Mouse (Mus musculus) lung, postnatal 0 days (tissue): ENCODE measurements around the gene Rpl10a. TPM values are rescaled to one million over a fixed set of nuclear protein-coding genes. Genes with fewer than 3 reads are reported as not detected.

ENCODE experiments used
- ATAC-seq: fragments of 200-750 bp; cut with Nextera tagmentation; 2 replicates; pipeline ENCODE4 v1.8.0; 2017; ENCODE audit warnings: moderate library complexity
- DNase-seq: peaks from one replicate; pipeline ENCODE4 v3.0.0-alpha.2; 2016; ENCODE audit warnings: low spot score
- H3K27ac ChIP-seq: fragments of 300-500 bp; sonication (generic); 2 replicates; pipeline ENCODE4 v1.5.1; 2014; ENCODE audit warnings: antibody characterized with exemption, mild to moderate bottlenecking, low read length, mixed read lengths
- H3K27me3 ChIP-seq: fragments of 300-500 bp; sonication (generic); replicated peaks from 2 replicates; pipeline ENCODE4 v1.6.1; 2014; ENCODE audit warnings: low read length, mixed read lengths; ENCODE audit not compliant: insufficient read depth
- H3K36me3 ChIP-seq: fragments of 300-500 bp; sonication (generic); 2 replicates; pipeline ENCODE4 v1.6.1; 2014; ENCODE audit warnings: low read length, mixed read lengths; ENCODE audit not compliant: insufficient read depth
- H3K4me1 ChIP-seq: fragments of 300-500 bp; sonication (generic); 2 replicates; pipeline ENCODE4 v1.6.1; 2014; ENCODE audit warnings: antibody characterized with exemption, low read depth, low read length, mixed read lengths; ENCODE audit not compliant: insufficient read depth
- H3K4me2 ChIP-seq: fragments of 300-500 bp; sonication (generic); replicated peaks from 2 replicates; pipeline ENCODE4 v1.6.1; 2014; ENCODE audit warnings: low read depth, mild to moderate bottlenecking, low read length, moderate library complexity, mixed read lengths
- H3K4me3 ChIP-seq: fragments of 300-500 bp; sonication (generic); 2 replicates; pipeline ENCODE4 v1.5.1; 2014; ENCODE audit warnings: low read depth, low read length
- H3K9ac ChIP-seq: fragments of 300-500 bp; sonication (generic); replicated peaks from 2 replicates; pipeline ENCODE4 v1.6.1; 2014; ENCODE audit warnings: low read depth, mild to moderate bottlenecking
- H3K9me3 ChIP-seq: fragments of 300-500 bp; sonication (generic); 2 replicates; pipeline ENCODE4 v1.6.1; 2016; ENCODE audit warnings: low read length, mixed read lengths
- CTCF ChIP-seq: IDR thresholded peaks from 2 replicates; pipeline ENCODE4 v1.5.1; 2016; ENCODE audit warnings: antibody characterized with exemption, mild to moderate bottlenecking
- EP300 ChIP-seq: IDR thresholded peaks from 2 replicates; pipeline ENCODE4 v1.6.1; 2016; ENCODE audit warnings: antibody characterized with exemption, mild to moderate bottlenecking, control low read depth
- WGBS: fragments of 180-500 bp; shearing (Covaris S2); extraction: QIAGEN DNeasy Blood & Tissue Kit; methylation state at CpG from one replicate; pipeline ENCODE4 v1.1.7; 2014; 5-methylcytosine and 5-hydroxymethylcytosine counted together
- polyA plus RNA-seq: library from polyadenylated mRNA; unstranded; fragments of >200 nt; fragmentation: Nextera tagmentation; extraction: Ambion mirVana; gene quantifications from 2 replicates; pipeline ENCODE4 v1.2.1, GENCODE M21; 2015

Gene Rpl10a
- 446 and 458 TPM in 2 replicates for polyA plus RNA-seq

DNA sequence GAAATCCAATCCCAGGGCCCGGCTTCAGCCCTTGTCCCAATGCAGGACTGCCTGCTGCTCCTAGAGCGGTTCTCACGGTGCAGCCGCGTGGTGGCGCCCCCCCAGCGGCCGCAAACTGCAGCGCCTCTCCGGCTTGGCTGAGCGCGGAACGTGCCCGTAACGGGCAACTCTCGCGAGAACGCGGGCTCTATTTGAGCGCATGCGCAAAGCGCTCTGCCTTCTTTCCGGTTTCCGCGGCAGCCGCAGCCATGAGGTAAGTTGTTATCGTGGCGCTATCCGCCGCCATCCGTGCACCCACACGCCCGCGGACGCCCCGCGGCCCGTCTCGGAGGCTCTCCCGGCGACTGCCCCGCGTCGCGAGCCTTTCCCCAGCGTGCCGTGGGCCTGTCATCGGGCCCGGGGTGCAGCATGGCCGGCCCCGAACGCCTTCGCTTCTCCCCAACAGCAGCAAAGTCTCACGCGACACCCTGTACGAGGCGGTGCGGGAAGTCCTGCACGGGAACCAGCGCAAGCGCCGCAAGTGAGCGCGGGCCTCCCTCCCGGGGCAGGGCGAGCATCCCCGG is at the start of gene Rpl10a:
TSS of gene Rpl10a (plus strand) at position 106 of the 563 bp plus-strand sequence.
- H3K9me3 ChIP-seq = no peaks in the 10 kb centered on the region
- peaks cover 15% of the 10 kb centered on the region for H3K4me1 ChIP-seq
- H3K27ac ChIP-seq = peak within 1 kb of the TSS; percentile 94
- DNase-seq = peak; percentile 98
- H3K4me2 ChIP-seq = peak within 1 kb of the TSS; percentile 88
- peak within 1 kb of the TSS; percentile 95 for H3K9ac ChIP-seq
- H3K4me3 ChIP-seq = peak within 1 kb of the TSS; percentile 67
- TF ChIP-seq CTCF (peak; percentile 94), EP300 (peak; percentile 80)
- H3K36me3 ChIP-seq = peaks cover 10% of the 10 kb centered on the region; the same call in 1 of the 2 replicates
- peak; percentile 92 for ATAC-seq
- under 1% methylated on average over 60 of the region's 67 CpGs for WGBS
- H3K27me3 ChIP-seq = no peaks in the 10 kb centered on the region

- Histone ChIP-seq H3K36me3 (no peaks in the 10 kb centered on the region), H3K4me1 (peaks cover 18% of the 10 kb centered on the region; the same call in 1 of the 2 replicates), H3K27me3 (no peaks in the 10 kb centered on the region), H3K4me2 (no peak overlapping the region), H3K9me3 (no peaks in the 10 kb centered on the region), H3K4me3 (no peak overlapping the region), H3K27ac (no peak overlapping the region), H3K9ac (no peak overlapping the region)
- DNase-seq (no peak), ATAC-seq (no peak)
- TF ChIP-seq CTCF = no peak
- TF ChIP-seq EP300 = no peak
- 41% methylated on average over 4 of the region's 4 CpGs for WGBS
These were observed 49.0 kb upstream of the Rpl10a start for GRCm38 (mm10) chr17:28279236-28279635.

DNA sequence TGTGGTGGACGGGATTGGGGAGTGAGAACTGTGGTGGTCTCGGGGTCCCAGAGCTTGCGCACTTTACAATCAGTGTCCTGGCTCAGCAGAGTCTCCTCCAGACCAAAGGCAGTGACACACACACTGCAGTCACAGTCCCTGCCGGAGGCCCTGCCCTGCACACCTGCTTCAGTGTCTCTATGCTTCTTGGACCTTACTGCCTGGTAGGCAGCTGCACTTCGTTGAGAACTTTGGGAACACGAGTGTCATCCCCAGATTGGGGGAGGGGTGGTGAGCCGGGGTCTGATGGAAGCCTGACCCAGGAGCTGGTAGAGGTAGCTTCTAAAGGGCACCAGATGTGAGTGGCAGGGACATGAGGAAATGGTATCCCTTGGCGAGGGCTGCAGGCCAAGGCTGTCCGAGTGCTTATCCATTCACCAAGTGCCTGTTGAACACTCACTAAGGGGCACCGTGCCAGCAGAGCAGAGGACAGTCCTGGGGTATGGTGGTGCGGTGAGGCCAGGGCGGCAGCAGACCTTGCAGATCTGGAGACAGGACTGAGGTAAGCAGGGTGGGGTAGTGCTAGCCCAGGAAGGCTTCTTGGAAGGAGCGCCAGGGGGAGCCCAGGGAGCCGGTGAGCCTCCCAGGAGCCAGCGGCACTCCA is 48.4 kb upstream of the Rpl10a start:
- Histone ChIP-seq H3K4me1 (peaks cover 18% of the 10 kb centered on the region; the same call in 1 of the 2 replicates), H3K9ac (no peak overlapping the region), H3K27me3 (no peaks in the 10 kb centered on the region), H3K27ac (no peak overlapping the region), H3K9me3 (no peaks in the 10 kb centered on the region), H3K4me3 (no peak overlapping the region), H3K4me2 (no peak overlapping the region), H3K36me3 (no peaks in the 10 kb centered on the region)
- DNase-seq (peak; percentile 82), ATAC-seq (peak; percentile 88)
- TF ChIP-seq EP300 (no peak), CTCF (peak; percentile 15; the same call in 1 of the 2 replicates)
- 50% methylated on average over 15 of the region's 15 CpGs for WGBS

GRCm38 (mm10) chr17:28280423-28280800 is 47.9 kb upstream of the Rpl10a start:
- TF ChIP-seq EP300 = no peak
- TF ChIP-seq CTCF = no peak
- H3K4me2 ChIP-seq = no peak overlapping the region
- WGBS = 69% methylated on average over 7 of the region's 7 CpGs
- no peak overlapping the region for H3K27ac ChIP-seq
- no peaks in the 10 kb centered on the region for H3K36me3 ChIP-seq
- ATAC-seq (peak; percentile 64), DNase-seq (peak; percentile 55)
- no peaks in the 10 kb centered on the region for H3K27me3 ChIP-seq
- H3K9ac ChIP-seq = no peak overlapping the region
- H3K4me1 ChIP-seq = peaks cover 18% of the 10 kb centered on the region; the same call in 1 of the 2 replicates
- no peak overlapping the region for H3K4me3 ChIP-seq
- no peaks in the 10 kb centered on the region for H3K9me3 ChIP-seq

GRCm38 (mm10) chr17:28280831-28281377 is 47.4 kb upstream of the Rpl10a start:
- Histone ChIP-seq H3K27ac (no peak overlapping the region), H3K36me3 (no peaks in the 10 kb centered on the region), H3K4me2 (no peak overlapping the region), H3K4me1 (peaks cover 18% of the 10 kb centered on the region; the same call in 1 of the 2 replicates), H3K9me3 (no peaks in the 10 kb centered on the region), H3K27me3 (no peaks in the 10 kb centered on the region), H3K4me3 (no peak overlapping the region), H3K9ac (no peak overlapping the region)
- DNase-seq (no peak), ATAC-seq (no peak)
- 56% methylated on average over 4 of the region's 5 CpGs for WGBS
- TF ChIP-seq CTCF = no peak
- TF ChIP-seq EP300 = no peak

- H3K9me3 ChIP-seq = no peaks in the 10 kb centered on the region
- no peak overlapping the region for H3K27ac ChIP-seq
- no peak overlapping the region for H3K9ac ChIP-seq
- ATAC-seq (no peak), DNase-seq (no peak)
- H3K4me3 ChIP-seq = no peak overlapping the region
- H3K36me3 ChIP-seq = no peaks in the 10 kb centered on the region
- no peak overlapping the region for H3K4me2 ChIP-seq
- H3K4me1 ChIP-seq = peaks cover 18% of the 10 kb centered on the region; the same call in 1 of the 2 replicates
- no peaks in the 10 kb centered on the region for H3K27me3 ChIP-seq
- TF ChIP-seq EP300 (no peak), CTCF (no peak)
- WGBS = 87% methylated on average over 7 of the region's 7 CpGs
These were observed 46.3 kb upstream of the Rpl10a start for GRCm38 (mm10) chr17:28281866-28282441.
